Mouse (Mus musculus) stomach, embryonic 14.5 days (tissue): ENCODE data around the gene Dnmt3c. TPM values are rescaled to one million over a fixed set of nuclear protein-coding genes. Genes with fewer than 3 reads are reported as not detected.
"Not testable (repeated sequence)": the region's sequence is repeated elsewhere in the genome, so short reads cannot be mapped to it uniquely, and the experiment has no call there.

Experiments
- ATAC-seq: fragments of 200-750 bp; cut with Nextera tagmentation; 2 replicates; pipeline ENCODE4 v1.8.0; 2017; ENCODE audit warnings: low read depth, moderate TSS enrichment; ENCODE audit not compliant: insufficient number of reproducible peaks, insufficient read depth, low FRiP score
- H3K27ac ChIP-seq: fragments of 300-500 bp; sonication (generic); 2 replicates; pipeline ENCODE4 v1.5.1; 2014; ENCODE audit warnings: mild to moderate bottlenecking, low read length, moderate library complexity, mixed read lengths
- H3K27me3 ChIP-seq: fragments of 300-500 bp; sonication (generic); 2 replicates; pipeline ENCODE4 v1.6.1; 2014; ENCODE audit warnings: low read length, control low read depth, mixed read lengths; ENCODE audit not compliant: control insufficient read depth, insufficient read depth
- H3K36me3 ChIP-seq: fragments of 300-500 bp; sonication (generic); 2 replicates; pipeline ENCODE4 v1.6.1; 2014; ENCODE audit warnings: mild to moderate bottlenecking, control low read depth, low read length, moderate library complexity, mixed read lengths; ENCODE audit not compliant: control insufficient read depth, insufficient read depth
- H3K4me1 ChIP-seq: fragments of 300-500 bp; sonication (generic); 2 replicates; pipeline ENCODE4 v1.6.1; 2014; ENCODE audit warnings: low read length, control low read depth, mixed read lengths; ENCODE audit not compliant: control insufficient read depth, insufficient read depth
- H3K4me2 ChIP-seq: fragments of 300-500 bp; sonication (generic); replicated peaks from 2 replicates; pipeline ENCODE4 v1.6.1; 2014; ENCODE audit warnings: low read depth, low read length, control low read depth
- H3K4me3 ChIP-seq: fragments of 300-500 bp; sonication (generic); 2 replicates; pipeline ENCODE4 v1.5.1; 2014; ENCODE audit warnings: low read depth, low read length, control low read depth
- H3K9ac ChIP-seq: fragments of 300-500 bp; sonication (generic); replicated peaks from 2 replicates; pipeline ENCODE4 v1.6.1; 2014; ENCODE audit warnings: low read depth, mild to moderate bottlenecking, control low read depth, low read length, moderate library complexity, mixed read lengths
- H3K9me3 ChIP-seq: fragments of 300-500 bp; sonication (generic); 2 replicates; pipeline ENCODE4 v1.6.1; 2016; ENCODE audit warnings: low read depth, low read length, control low read depth; ENCODE audit not compliant: control insufficient read depth
- WGBS: fragments of 180-500 bp; shearing (Covaris S2); extraction: QIAGEN DNeasy Blood & Tissue Kit; methylation state at CpG from one replicate; pipeline ENCODE4 v1.1.7; 2014; 5-methylcytosine and 5-hydroxymethylcytosine counted together
- polyA plus RNA-seq: library from polyadenylated mRNA; unstranded; fragments of >200 nt; fragmentation: Nextera tagmentation; extraction: Ambion mirVana; gene quantifications from 2 replicates; pipeline ENCODE4 v1.2.1, GENCODE M21; 2014

The Dnmt3c gene
- polyA plus RNA-seq, result 0.16 TPM in 1 of 2 replicates, not detected in the other

GRCm38 (mm10) chr2:153696352-153696751 is at the start of gene Dnmt3c:
Gene Dnmt3c, plus strand, starts transcription at chr2:153696652.
- no peaks in the 10 kb centered on the region for H3K9me3 ChIP-seq
- no peak within 1 kb of the TSS for H3K9ac ChIP-seq
- H3K4me3 ChIP-seq, result no peak within 1 kb of the TSS
- no peak within 1 kb of the TSS for H3K27ac ChIP-seq
- no peaks in the 10 kb centered on the region for H3K36me3 ChIP-seq
- H3K4me2 ChIP-seq, result no peak within 1 kb of the TSS
- no peaks in the 10 kb centered on the region for H3K27me3 ChIP-seq
- no peaks in the 10 kb centered on the region for H3K4me1 ChIP-seq
- no peak for ATAC-seq

- H3K9ac ChIP-seq, result peak overlapping the region; percentile 74
- H3K4me1 ChIP-seq, result peaks cover 10% of the 10 kb centered on the region; the same call in 1 of the 2 replicates
- no peaks in the 10 kb centered on the region for H3K9me3 ChIP-seq
- H3K4me3 ChIP-seq, result peak overlapping the region; percentile 78
- no peaks in the 10 kb centered on the region for H3K27me3 ChIP-seq
- WGBS, result 19% methylated on average over 14 of the region's 14 CpGs
- H3K4me2 ChIP-seq, result peak overlapping the region; percentile 94
- no peak for ATAC-seq
- no peak overlapping the region for H3K27ac ChIP-seq
- no peaks in the 10 kb centered on the region for H3K36me3 ChIP-seq
These were observed 47.6 kb upstream of the Dnmt3c start for GRCm38 (mm10) chr2:153648773-153649297.

- WGBS, result under 1% methylated on average over 84 of the region's 93 CpGs
- peak; percentile 87 for ATAC-seq
These were observed 47.0 kb upstream of the Dnmt3c start, which contains the start of gene Dnmt3b for GRCm38 (mm10) chr2:153649298-153650013. Gene Dnmt3b, plus strand, starts transcription at chr2:153649450.

GRCm38 (mm10) chr2:153650014-153650687 is 46.3 kb upstream of the Dnmt3c start:
- H3K27me3 ChIP-seq, result no peaks in the 10 kb centered on the region
- WGBS, result 3% methylated on average over 28 of the region's 28 CpGs
- ATAC-seq, result peak; percentile 60

More at GRCm38 (mm10) chr2:153649298-153650013, 47.0 kb upstream of the Dnmt3c start, which contains the start of gene Dnmt3b:
- H3K27ac ChIP-seq, result no peak within 1 kb of the TSS
- no peaks in the 10 kb centered on the region for H3K36me3 ChIP-seq
- H3K9me3 ChIP-seq, result no peaks in the 10 kb centered on the region
- peaks cover 10% of the 10 kb centered on the region; the same call in 1 of the 2 replicates for H3K4me1 ChIP-seq
- H3K9ac ChIP-seq, result peak within 1 kb of the TSS; percentile 74
- no peaks in the 10 kb centered on the region for H3K27me3 ChIP-seq
- peak within 1 kb of the TSS; percentile 78 for H3K4me3 ChIP-seq
- H3K4me2 ChIP-seq, result peak within 1 kb of the TSS; percentile 94

GRCm38 (mm10) chr2:153651681-153652080 is 44.8 kb upstream of the Dnmt3c start:
- Histone ChIP-seq H3K4me3 (no peak overlapping the region), H3K4me2 (no peak overlapping the region), H3K36me3 (no peaks in the 10 kb centered on the region), H3K9me3 (no peaks in the 10 kb centered on the region), H3K27me3 (no peaks in the 10 kb centered on the region), H3K9ac (no peak overlapping the region), H3K27ac (no peak overlapping the region), H3K4me1 (peaks cover 10% of the 10 kb centered on the region; the same call in 1 of the 2 replicates)
- WGBS, result 57% methylated on average over 3 of the region's 3 CpGs
- ATAC-seq, result no peak

More at GRCm38 (mm10) chr2:153650014-153650687, 46.3 kb upstream of the Dnmt3c start:
- Histone ChIP-seq H3K9me3 (no peaks in the 10 kb centered on the region), H3K4me2 (peak overlapping the region; percentile 94), H3K36me3 (no peaks in the 10 kb centered on the region), H3K4me3 (peak overlapping the region; percentile 78), H3K9ac (peak overlapping the region; percentile 74), H3K27ac (no peak overlapping the region), H3K4me1 (peaks cover 10% of the 10 kb centered on the region; the same call in 1 of the 2 replicates)

- 78% methylated on average over 6 of the region's 8 CpGs for WGBS
- not testable (repeated sequence) for ATAC-seq, H3K27ac ChIP-seq, H3K9me3 ChIP-seq, H3K4me3 ChIP-seq, H3K4me1 ChIP-seq, H3K4me2 ChIP-seq, H3K27me3 ChIP-seq, H3K36me3 ChIP-seq, H3K9ac ChIP-seq
These were observed 38.8 kb upstream of the Dnmt3c start for GRCm38 (mm10) chr2:153657659-153658058.

- Histone ChIP-seq H3K9ac (no peak overlapping the region), H3K9me3 (no peaks in the 10 kb centered on the region), H3K27ac (no peak overlapping the region), H3K4me3 (no peak overlapping the region), H3K4me1 (no peaks in the 10 kb centered on the region), H3K36me3 (peaks cover under 1% of the 10 kb centered on the region; the same call in 1 of the 2 replicates), H3K27me3 (no peaks in the 10 kb centered on the region), H3K4me2 (no peak overlapping the region)
- WGBS, result 31% methylated on average over 3 of the region's 3 CpGs
- no peak for ATAC-seq
These were observed 35.8 kb upstream of the Dnmt3c start for GRCm38 (mm10) chr2:153660616-153661015.

GRCm38 (mm10) chr2:153665401-153665800 is 31.1 kb upstream of the Dnmt3c start:
- H3K4me1 ChIP-seq, result no peaks in the 10 kb centered on the region
- no peak overlapping the region for H3K27ac ChIP-seq
- H3K9me3 ChIP-seq, result no peaks in the 10 kb centered on the region
- no peaks in the 10 kb centered on the region for H3K27me3 ChIP-seq
- peaks cover 3% of the 10 kb centered on the region for H3K36me3 ChIP-seq
- no peak overlapping the region for H3K4me3 ChIP-seq
- WGBS, result 85% methylated on average over 7 of the region's 7 CpGs
- no peak overlapping the region for H3K4me2 ChIP-seq
- H3K9ac ChIP-seq, result no peak overlapping the region
- ATAC-seq, result no peak
